Mouse (Mus musculus): ENCODE data around the gene Ndrg2. TPM values are rescaled to one million over a fixed set of nuclear protein-coding genes. Genes with fewer than 3 reads are reported as not detected.

Gene Ndrg2
- polyA plus RNA-seq (2014; fragmentation: Nextera tagmentation; extraction: Ambion mirVana) = 36.4 and 39.2 TPM in 2 replicates

- 0 out of 2 replicates have a peak within 1 kb of the TSS, but pooled peaks have one; percentile 22 for H3K27ac ChIP-seq (ENCODE audit: low read depth)
- peak within 1 kb of the TSS; percentile 100 for H3K4me2 ChIP-seq (ENCODE audit: low read length)
- WGBS = 7% methylated on average over 22 of the region's 23 CpGs
- DNase-seq (ENCODE audit: low spot score) (peak; percentile 67), ATAC-seq (replicated peaks; ENCODE audit: low FRiP score, low TSS enrichment, low read depth) (peak; percentile 41)
- H3K9ac ChIP-seq (ENCODE audit: low read length) = peak within 1 kb of the TSS; percentile 60
- H3K27me3 ChIP-seq (replicated peaks; ENCODE audit: control insufficient read depth, insufficient read depth, low read length) = no peaks in the 10 kb centered on the region
- H3K9me3 ChIP-seq (ENCODE audit: control insufficient read depth, low read length) = no peaks in the 10 kb centered on the region
- H3K4me1 ChIP-seq (replicated peaks; ENCODE audit: control insufficient read depth, insufficient read depth, low read length) = peaks cover 14% of the 10 kb centered on the region; the same call in 1 of the 2 replicates
- 0 out of 2 replicates have a peak, but pooled peaks cover 7% of the 10 kb centered on the region for H3K36me3 ChIP-seq (ENCODE audit: control insufficient read depth, insufficient read depth, low read length)
- peak within 1 kb of the TSS; percentile 63 for H3K4me3 ChIP-seq (ENCODE audit: low read depth, low read length)
Measured at GRCm38 (mm10) chr14:51913960-51914762, at the start of gene Ndrg2. Ndrg2 (minus strand) TSS chr14:51914158.

- no peak for DNase-seq (ENCODE audit: low spot score)
- Histone ChIP-seq H3K9ac (ENCODE audit: low read length) (no peak overlapping the region), H3K36me3 (ENCODE audit: control insufficient read depth, insufficient read depth, low read length) (no peaks in the 10 kb centered on the region), H3K4me2 (ENCODE audit: low read length) (no peak overlapping the region), H3K27me3 (replicated peaks; ENCODE audit: control insufficient read depth, insufficient read depth, low read length) (no peaks in the 10 kb centered on the region), H3K27ac (ENCODE audit: low read depth) (no peak overlapping the region), H3K4me1 (replicated peaks; ENCODE audit: control insufficient read depth, insufficient read depth, low read length) (no peaks in the 10 kb centered on the region), H3K9me3 (ENCODE audit: control insufficient read depth, low read length) (no peaks in the 10 kb centered on the region), H3K4me3 (ENCODE audit: low read depth, low read length) (no peak overlapping the region)
- 91% methylated on average over 2 of the region's 2 CpGs for WGBS
- no peak for ATAC-seq (replicated peaks; ENCODE audit: low FRiP score, low TSS enrichment, low read depth)
Measured at GRCm38 (mm10) chr14:51960316-51960715, 46.4 kb upstream of the Ndrg2 start.

DNA sequence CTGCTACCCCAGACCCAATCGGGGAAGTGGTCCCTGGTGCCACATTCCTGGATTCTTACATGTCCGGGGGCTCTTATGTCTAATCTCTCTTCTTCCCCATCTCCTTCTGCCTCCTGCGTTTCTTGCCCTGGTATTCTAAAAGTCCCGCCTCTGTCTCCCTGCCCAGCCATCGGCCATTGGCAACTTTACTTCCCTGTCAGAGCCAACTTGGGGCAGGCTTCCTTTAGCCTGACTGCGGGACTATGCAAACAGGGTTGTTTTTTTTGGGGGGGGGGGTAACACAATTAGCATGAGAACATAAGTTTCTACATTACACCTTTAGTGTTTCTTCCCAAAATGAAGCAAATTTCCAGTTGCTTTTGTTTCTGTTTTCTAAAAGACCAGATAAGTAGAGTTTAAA lies 29.4 kb upstream of the Ndrg2 start:
- Histone ChIP-seq H3K27ac (ENCODE audit: low read depth) (no peak overlapping the region), H3K9me3 (ENCODE audit: control insufficient read depth, low read length) (no peaks in the 10 kb centered on the region), H3K4me3 (ENCODE audit: low read depth, low read length) (no peak overlapping the region), H3K4me1 (replicated peaks; ENCODE audit: control insufficient read depth, insufficient read depth, low read length) (peaks cover 4% of the 10 kb centered on the region; the same call in 1 of the 2 replicates), H3K36me3 (ENCODE audit: control insufficient read depth, insufficient read depth, low read length) (no peaks in the 10 kb centered on the region), H3K9ac (ENCODE audit: low read length) (no peak overlapping the region), H3K27me3 (replicated peaks; ENCODE audit: control insufficient read depth, insufficient read depth, low read length) (no peaks in the 10 kb centered on the region), H3K4me2 (ENCODE audit: low read length) (no peak overlapping the region)
- 76% methylated on average over 6 of the region's 6 CpGs for WGBS
- no peak for ATAC-seq (replicated peaks; ENCODE audit: low FRiP score, low TSS enrichment, low read depth)
- no peak for DNase-seq (ENCODE audit: low spot score)

GRCm38 (mm10) chr14:51942236-51942635 lies 28.3 kb upstream of the Ndrg2 start:
- ATAC-seq (replicated peaks; ENCODE audit: low FRiP score, low TSS enrichment, low read depth) (no peak), DNase-seq (ENCODE audit: low spot score) (no peak)
- WGBS = 54% methylated on average over 7 of the region's 7 CpGs
- H3K9ac ChIP-seq (ENCODE audit: low read length) = no peak overlapping the region
- no peaks in the 10 kb centered on the region for H3K27me3 ChIP-seq (replicated peaks; ENCODE audit: control insufficient read depth, insufficient read depth, low read length)
- no peak overlapping the region for H3K27ac ChIP-seq (ENCODE audit: low read depth)
- H3K36me3 ChIP-seq (ENCODE audit: control insufficient read depth, insufficient read depth, low read length) = no peaks in the 10 kb centered on the region
- no peaks in the 10 kb centered on the region for H3K9me3 ChIP-seq (ENCODE audit: control insufficient read depth, low read length)
- H3K4me1 ChIP-seq (replicated peaks; ENCODE audit: control insufficient read depth, insufficient read depth, low read length) = peaks cover 4% of the 10 kb centered on the region; the same call in 1 of the 2 replicates
- no peak overlapping the region for H3K4me3 ChIP-seq (ENCODE audit: low read depth, low read length)
- H3K4me2 ChIP-seq (ENCODE audit: low read length) = no peak overlapping the region

DNA sequence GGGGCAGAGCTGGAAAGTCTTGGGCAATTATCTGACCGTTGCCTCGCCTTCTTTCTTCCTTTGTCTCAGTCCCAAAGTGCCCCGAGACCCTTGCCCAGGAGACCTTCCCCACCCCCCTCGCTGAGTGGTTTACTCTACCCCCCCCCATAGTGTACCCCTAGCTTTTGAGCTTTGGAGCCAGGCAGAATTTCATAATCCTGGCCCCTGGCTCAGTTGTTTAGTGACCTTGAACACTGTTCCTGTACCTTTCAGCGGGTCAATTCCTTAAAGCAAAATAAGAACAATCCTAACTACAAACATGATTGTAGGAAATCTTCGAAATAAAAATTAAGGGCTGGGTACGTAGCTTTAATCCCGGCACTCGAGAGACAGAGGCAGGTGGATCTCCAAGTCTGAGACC lies 27.6 kb upstream of the Ndrg2 start:
- DNase-seq (ENCODE audit: low spot score) (no peak), ATAC-seq (replicated peaks; ENCODE audit: low FRiP score, low TSS enrichment, low read depth) (no peak)
- Histone ChIP-seq H3K27ac (ENCODE audit: low read depth) (no peak overlapping the region), H3K9ac (ENCODE audit: low read length) (no peak overlapping the region), H3K27me3 (replicated peaks; ENCODE audit: control insufficient read depth, insufficient read depth, low read length) (no peaks in the 10 kb centered on the region), H3K36me3 (ENCODE audit: control insufficient read depth, insufficient read depth, low read length) (no peaks in the 10 kb centered on the region), H3K4me3 (ENCODE audit: low read depth, low read length) (no peak overlapping the region), H3K9me3 (ENCODE audit: control insufficient read depth, low read length) (no peaks in the 10 kb centered on the region), H3K4me2 (ENCODE audit: low read length) (no peak overlapping the region), H3K4me1 (replicated peaks; ENCODE audit: control insufficient read depth, insufficient read depth, low read length) (peaks cover 4% of the 10 kb centered on the region; the same call in 1 of the 2 replicates)
- 71% methylated on average over 9 of the region's 9 CpGs for WGBS

GRCm38 (mm10) chr14:51940944-51941560 lies 27.1 kb upstream of the Ndrg2 start:
- no peak for ATAC-seq (replicated peaks; ENCODE audit: low FRiP score, low TSS enrichment, low read depth)
- Histone ChIP-seq H3K27me3 (replicated peaks; ENCODE audit: control insufficient read depth, insufficient read depth, low read length) (no peaks in the 10 kb centered on the region), H3K4me2 (ENCODE audit: low read length) (no peak overlapping the region), H3K4me3 (ENCODE audit: low read depth, low read length) (no peak overlapping the region), H3K9ac (ENCODE audit: low read length) (no peak overlapping the region), H3K4me1 (replicated peaks; ENCODE audit: control insufficient read depth, insufficient read depth, low read length) (peaks cover 4% of the 10 kb centered on the region; the same call in 1 of the 2 replicates), H3K36me3 (ENCODE audit: control insufficient read depth, insufficient read depth, low read length) (no peaks in the 10 kb centered on the region), H3K27ac (ENCODE audit: low read depth) (no peak overlapping the region), H3K9me3 (ENCODE audit: control insufficient read depth, low read length) (no peaks in the 10 kb centered on the region)
- DNase-seq (ENCODE audit: low spot score) = no peak
- WGBS = 38% methylated on average over 8 of the region's 8 CpGs

DNA sequence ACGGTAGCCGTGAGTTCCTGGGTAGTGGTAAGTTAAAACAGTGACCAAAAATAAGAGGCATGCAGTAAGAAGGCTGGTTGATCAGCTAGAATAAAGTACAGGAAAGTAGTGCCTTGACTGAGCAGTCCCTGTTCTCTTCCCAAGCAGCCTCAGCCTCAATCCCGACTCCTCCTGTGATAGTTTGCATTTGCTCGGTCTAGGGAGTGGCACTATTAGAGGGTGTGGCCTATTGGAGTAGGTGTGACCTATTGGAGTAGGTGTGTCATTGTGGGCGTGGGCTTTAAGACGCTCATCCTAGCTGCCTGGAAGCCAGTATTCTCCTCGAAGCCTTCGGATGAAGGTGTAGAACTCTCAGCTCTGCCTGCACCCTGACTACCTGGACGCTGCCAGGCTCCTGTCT lies 25.0 kb upstream of the Ndrg2 start:
- Histone ChIP-seq H3K4me3 (ENCODE audit: low read depth, low read length) (no peak overlapping the region), H3K36me3 (ENCODE audit: control insufficient read depth, insufficient read depth, low read length) (no peaks in the 10 kb centered on the region), H3K9me3 (ENCODE audit: control insufficient read depth, low read length) (no peaks in the 10 kb centered on the region), H3K9ac (ENCODE audit: low read length) (no peak overlapping the region), H3K27ac (ENCODE audit: low read depth) (no peak overlapping the region), H3K4me1 (replicated peaks; ENCODE audit: control insufficient read depth, insufficient read depth, low read length) (peaks cover 4% of the 10 kb centered on the region; the same call in 1 of the 2 replicates), H3K4me2 (ENCODE audit: low read length) (no peak overlapping the region), H3K27me3 (replicated peaks; ENCODE audit: control insufficient read depth, insufficient read depth, low read length) (no peaks in the 10 kb centered on the region)
- 0 out of 2 replicates have a peak, but pooled peaks have one; percentile 43 for ATAC-seq (replicated peaks; ENCODE audit: low FRiP score, low TSS enrichment, low read depth)
- 85% methylated on average over 9 of the region's 9 CpGs for WGBS
- no peak for DNase-seq (ENCODE audit: low spot score)

- Histone ChIP-seq H3K4me2 (ENCODE audit: low read length) (no peak overlapping the region), H3K27me3 (replicated peaks; ENCODE audit: control insufficient read depth, insufficient read depth, low read length) (no peaks in the 10 kb centered on the region), H3K9me3 (ENCODE audit: control insufficient read depth, low read length) (no peaks in the 10 kb centered on the region), H3K9ac (ENCODE audit: low read length) (no peak overlapping the region), H3K4me1 (replicated peaks; ENCODE audit: control insufficient read depth, insufficient read depth, low read length) (peaks cover 18% of the 10 kb centered on the region), H3K27ac (ENCODE audit: low read depth) (peak overlapping the region; percentile 66), H3K36me3 (ENCODE audit: control insufficient read depth, insufficient read depth, low read length) (no peaks in the 10 kb centered on the region), H3K4me3 (ENCODE audit: low read depth, low read length) (no peak overlapping the region)
- DNase-seq (ENCODE audit: low spot score) (no peak), ATAC-seq (replicated peaks; ENCODE audit: low FRiP score, low TSS enrichment, low read depth) (peak; percentile 76)
- 34% methylated on average over 10 of the region's 10 CpGs for WGBS
Measured at GRCm38 (mm10) chr14:51932092-51933020, 18.4 kb upstream of the Ndrg2 start.

Measured in intestine, embryonic 14.5 days (tissue).